Mouse (Mus musculus): ENCODE results near the gene Aldh3b2. TPM values are rescaled to one million over a fixed set of nuclear protein-coding genes. Genes with fewer than 3 reads are reported as not detected.

The Aldh3b2 gene
- polyA plus RNA-seq, 1 experiment = 2.6 TPM

DNA sequence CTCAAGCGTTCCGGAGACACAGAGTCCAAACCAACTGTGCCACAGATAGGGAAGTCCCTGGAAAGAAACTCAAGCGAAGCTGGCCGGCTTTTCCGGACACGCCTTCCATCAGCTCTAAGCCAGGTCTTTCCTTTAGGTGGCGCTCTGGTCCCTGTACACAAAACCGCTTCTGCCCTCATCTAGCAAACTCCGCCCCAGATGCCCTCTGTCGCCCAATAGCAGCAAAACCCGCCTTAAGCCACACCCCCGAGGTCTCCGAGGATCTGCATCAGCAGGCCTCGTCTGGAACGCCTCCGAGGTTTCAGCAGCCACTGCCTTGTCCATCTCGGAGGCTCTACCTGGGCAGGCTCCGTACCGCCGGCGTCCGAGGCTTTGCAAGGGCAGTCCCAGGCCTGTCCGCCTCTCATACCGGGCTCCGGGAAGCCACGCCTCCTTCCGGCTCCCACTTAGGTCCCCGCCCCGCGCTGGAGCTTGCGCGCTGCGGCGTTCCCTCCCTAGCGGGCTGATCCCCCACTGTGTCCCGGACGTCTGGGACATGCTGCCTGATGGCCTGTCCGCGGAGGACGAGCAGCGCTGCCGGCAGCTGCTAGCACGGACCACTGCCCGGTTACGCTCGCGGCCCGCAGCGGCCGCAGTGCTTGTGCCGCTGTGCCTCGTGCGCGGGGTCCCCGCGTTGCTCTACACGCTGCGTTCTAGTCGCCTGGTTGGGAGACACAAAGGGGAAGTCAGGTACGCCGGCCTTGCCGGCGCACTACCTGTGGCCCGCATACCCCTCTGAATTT, 28.2 kb downstream of the Aldh3b2 start, which contains the start of the genes Nudt8 and Gm49405:
Gene Nudt8 (plus strand): TSS at position 462 of the 782 bp plus-strand sequence.
Gene Gm49405 (plus strand): TSS at position 508 of the 782 bp plus-strand sequence.
- H3K4me1 ChIP-seq (ENCODE audit: control insufficient read depth, insufficient read depth, low read length) = peaks cover 31% of the 10 kb centered on the region

DNA sequence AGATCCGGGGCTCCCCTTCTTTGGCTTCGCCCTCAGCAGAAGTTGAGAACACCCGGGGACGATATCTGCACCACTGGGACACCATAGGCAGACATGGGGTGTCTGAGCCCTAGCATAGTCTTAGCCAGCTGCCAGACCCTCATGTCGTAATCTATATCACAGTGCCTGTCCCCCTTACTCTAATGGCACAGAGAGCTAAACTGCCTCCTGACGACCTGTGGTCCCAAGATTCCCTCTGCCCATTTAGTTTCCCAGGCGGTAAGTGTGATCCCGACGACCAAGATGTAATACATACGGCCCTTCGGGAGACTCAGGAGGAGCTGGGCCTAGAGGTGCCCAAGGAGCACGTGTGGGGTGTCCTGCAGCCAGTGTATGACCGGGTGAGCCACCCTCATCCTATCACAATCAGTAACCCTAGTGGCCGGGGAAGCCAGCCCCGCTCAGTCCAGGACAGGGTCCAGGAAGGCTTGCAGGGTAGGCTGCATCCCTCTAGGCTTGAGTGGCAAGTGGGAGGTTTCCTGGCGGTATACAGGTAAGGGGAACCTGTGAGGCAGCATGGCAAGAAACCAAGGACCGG, 28.9 kb downstream of the Aldh3b2 start:
- TF ChIP-seq POLR2A (IDR thresholded peaks at IDR 0.05; ENCODE audit: low read depth, low read length) = no peak
- TF ChIP-seq CTCF (conservative IDR thresholded peaks at IDR 0.05; ENCODE audit: insufficient read depth, insufficient read length, low read depth, low read length) = no peak
- H3K27me3 ChIP-seq (replicated peaks; ENCODE audit: control insufficient read depth, insufficient read depth, low read length) = no peaks in the 10 kb centered on the region
- peaks cover 31% of the 10 kb centered on the region for H3K4me1 ChIP-seq (ENCODE audit: control insufficient read depth, insufficient read depth, low read length)
- 21% methylated on average over 17 of the region's 17 CpGs for WGBS
- DNase-seq = peak; percentile 15
- H3K4me3 ChIP-seq (ENCODE audit: insufficient read depth, low read depth, low read length) = peak overlapping the region; percentile 87
- H3K36me3 ChIP-seq (ENCODE audit: control insufficient read depth, insufficient read depth, low read length) = no peaks in the 10 kb centered on the region
- peak overlapping the region; percentile 90 for H3K27ac ChIP-seq (ENCODE audit: insufficient read depth, low read depth, low read length)

More for the DNA sequence above, 28.2 kb downstream of the Aldh3b2 start, which contains the start of the genes Nudt8 and Gm49405:
- WGBS = under 1% methylated on average over 64 of the region's 64 CpGs
- H3K36me3 ChIP-seq (ENCODE audit: control insufficient read depth, insufficient read depth, low read length) = no peaks in the 10 kb centered on the region
- no peaks in the 10 kb centered on the region for H3K27me3 ChIP-seq (replicated peaks; ENCODE audit: control insufficient read depth, insufficient read depth, low read length)
- TF ChIP-seq CTCF (conservative IDR thresholded peaks at IDR 0.05; ENCODE audit: insufficient read depth, insufficient read length, low read depth, low read length) (peak; percentile 82), POLR2A (IDR thresholded peaks at IDR 0.05; ENCODE audit: low read depth, low read length) (peak; percentile 84)
- H3K27ac ChIP-seq (ENCODE audit: insufficient read depth, low read depth, low read length) = peak within 1 kb of the TSS; percentile 90
- peak; percentile 99 for DNase-seq
- peak within 1 kb of the TSS; percentile 87 for H3K4me3 ChIP-seq (ENCODE audit: insufficient read depth, low read depth, low read length)

DNA sequence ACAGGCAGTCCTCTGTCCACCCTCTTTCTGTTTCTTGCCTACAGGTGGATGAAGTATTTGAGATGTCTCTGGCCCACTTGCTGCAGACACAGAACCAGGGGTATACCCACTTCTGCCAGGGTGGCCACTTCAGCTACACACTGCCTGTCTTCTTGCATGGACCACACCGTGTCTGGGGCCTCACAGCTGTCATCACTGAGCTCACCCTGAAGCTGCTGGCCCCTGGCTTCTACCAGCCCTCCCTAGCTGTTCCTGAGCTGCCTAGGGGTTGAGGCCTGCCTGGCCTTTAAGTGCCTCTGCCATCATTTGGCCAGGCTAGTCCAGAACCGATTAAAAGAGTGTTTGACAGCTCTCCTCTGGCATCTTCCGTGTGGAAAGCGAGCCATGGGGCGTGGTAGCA, 29.6 kb downstream of the Aldh3b2 start:
- Histone ChIP-seq H3K36me3 (ENCODE audit: control insufficient read depth, insufficient read depth, low read length) (no peaks in the 10 kb centered on the region), H3K4me1 (ENCODE audit: control insufficient read depth, insufficient read depth, low read length) (peaks cover 25% of the 10 kb centered on the region), H3K27me3 (replicated peaks; ENCODE audit: control insufficient read depth, insufficient read depth, low read length) (no peaks in the 10 kb centered on the region), H3K27ac (ENCODE audit: insufficient read depth, low read depth, low read length) (no peak overlapping the region), H3K4me3 (ENCODE audit: insufficient read depth, low read depth, low read length) (no peak overlapping the region)
- no peak for DNase-seq
- WGBS = 86% methylated on average over 5 of the region's 5 CpGs
- TF ChIP-seq CTCF (conservative IDR thresholded peaks at IDR 0.05; ENCODE audit: insufficient read depth, insufficient read length, low read depth, low read length) (no peak), POLR2A (IDR thresholded peaks at IDR 0.05; ENCODE audit: low read depth, low read length) (no peak)

DNA sequence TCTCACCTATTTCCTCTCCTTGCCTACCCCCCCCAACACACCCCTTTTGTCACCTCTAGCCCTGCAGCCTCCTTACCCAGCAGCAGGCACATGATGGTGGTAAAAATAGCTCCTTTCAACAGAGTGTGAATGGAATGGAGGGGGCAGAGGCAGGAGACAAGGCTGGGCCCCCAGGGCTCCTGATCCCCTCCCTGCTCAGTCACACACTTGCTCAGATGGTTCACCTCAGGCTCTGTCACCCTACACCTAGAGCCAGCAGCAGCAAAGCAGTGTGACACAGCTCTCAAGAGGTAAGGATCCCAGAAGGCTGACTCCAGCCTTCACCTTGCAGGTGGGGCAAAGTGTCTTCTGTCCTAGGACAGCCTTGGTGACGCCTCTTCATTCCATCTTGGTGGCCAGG, 31.0 kb downstream of the Aldh3b2 start, which contains the start of gene Doc2g:
Gene Doc2g (plus strand): TSS at position 202 of the 400 bp plus-strand sequence.
- Histone ChIP-seq H3K27me3 (replicated peaks; ENCODE audit: control insufficient read depth, insufficient read depth, low read length) (no peaks in the 10 kb centered on the region), H3K4me3 (ENCODE audit: insufficient read depth, low read depth, low read length) (no peak within 1 kb of the TSS), H3K36me3 (ENCODE audit: control insufficient read depth, insufficient read depth, low read length) (no peaks in the 10 kb centered on the region; the same call in 1 of the 2 replicates), H3K27ac (ENCODE audit: insufficient read depth, low read depth, low read length) (no peak within 1 kb of the TSS), H3K4me1 (ENCODE audit: control insufficient read depth, insufficient read depth, low read length) (peaks cover 18% of the 10 kb centered on the region)
- WGBS = 88% methylated on average over 1 of the region's 1 CpGs
- no peak for DNase-seq
- no peak for TF ChIP-seq POLR2A (IDR thresholded peaks at IDR 0.05; ENCODE audit: low read depth, low read length)
- no peak for TF ChIP-seq CTCF (conservative IDR thresholded peaks at IDR 0.05; ENCODE audit: insufficient read depth, insufficient read length, low read depth, low read length)

DNA sequence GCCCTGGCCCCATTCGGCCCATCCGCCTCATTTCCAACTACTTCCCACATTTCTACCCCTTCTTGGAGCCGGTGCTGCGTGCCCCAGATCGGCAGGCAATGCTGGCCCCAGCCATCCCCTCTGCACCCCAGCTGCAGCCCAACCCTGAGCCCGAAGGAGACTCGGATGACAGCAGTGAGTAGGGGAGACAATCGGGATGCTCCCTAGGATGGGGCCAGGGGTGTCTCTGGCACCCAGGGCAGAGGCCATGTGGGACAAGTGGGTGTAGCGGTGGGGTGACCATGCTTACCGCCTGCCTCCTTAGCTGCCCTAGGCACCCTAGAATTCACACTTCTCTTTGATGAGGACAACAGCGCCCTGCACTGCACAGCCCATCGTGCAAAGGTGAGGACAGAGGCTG, 31.5 kb downstream of the Aldh3b2 start:
- TF ChIP-seq POLR2A (IDR thresholded peaks at IDR 0.05; ENCODE audit: low read depth, low read length) (no peak), CTCF (conservative IDR thresholded peaks at IDR 0.05; ENCODE audit: insufficient read depth, insufficient read length, low read depth, low read length) (no peak)
- no peak overlapping the region for H3K27ac ChIP-seq (ENCODE audit: insufficient read depth, low read depth, low read length)
- no peak overlapping the region for H3K4me3 ChIP-seq (ENCODE audit: insufficient read depth, low read depth, low read length)
- H3K4me1 ChIP-seq (ENCODE audit: control insufficient read depth, insufficient read depth, low read length) = peaks cover 18% of the 10 kb centered on the region
- H3K27me3 ChIP-seq (replicated peaks; ENCODE audit: control insufficient read depth, insufficient read depth, low read length) = no peaks in the 10 kb centered on the region
- peaks cover 2% of the 10 kb centered on the region for H3K36me3 ChIP-seq (ENCODE audit: control insufficient read depth, insufficient read depth, low read length)
- 74% methylated on average over 12 of the region's 12 CpGs for WGBS
- DNase-seq = no peak

DNA sequence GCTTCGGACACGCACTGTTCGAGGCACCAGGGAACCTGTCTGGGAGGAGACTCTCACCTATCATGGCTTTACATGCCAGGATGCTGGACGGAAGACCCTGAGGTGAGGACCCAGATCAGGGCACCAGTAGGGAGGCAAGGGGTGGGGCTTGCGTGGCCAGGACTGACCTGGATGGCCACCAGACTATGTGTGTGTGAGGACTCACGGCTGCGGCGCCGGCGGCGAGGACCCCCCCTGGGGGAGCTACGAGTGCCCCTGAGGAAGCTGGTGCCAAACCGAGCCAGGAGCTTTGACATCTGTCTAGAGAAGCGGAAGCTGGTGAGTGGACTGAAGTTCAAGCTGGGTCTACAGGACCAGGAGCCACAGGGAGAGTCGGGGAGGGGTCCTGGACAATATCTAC, 32.2 kb downstream of the Aldh3b2 start:
- no peaks in the 10 kb centered on the region for H3K27me3 ChIP-seq (replicated peaks; ENCODE audit: control insufficient read depth, insufficient read depth, low read length)
- H3K4me3 ChIP-seq (ENCODE audit: insufficient read depth, low read depth, low read length) = no peak overlapping the region
- peaks cover 2% of the 10 kb centered on the region for H3K36me3 ChIP-seq (ENCODE audit: control insufficient read depth, insufficient read depth, low read length)
- H3K27ac ChIP-seq (ENCODE audit: insufficient read depth, low read depth, low read length) = no peak overlapping the region
- no peak for TF ChIP-seq POLR2A (IDR thresholded peaks at IDR 0.05; ENCODE audit: low read depth, low read length)
- TF ChIP-seq CTCF (conservative IDR thresholded peaks at IDR 0.05; ENCODE audit: insufficient read depth, insufficient read length, low read depth, low read length) = no peak
- DNase-seq = no peak
- 87% methylated on average over 15 of the region's 15 CpGs for WGBS
- H3K4me1 ChIP-seq (ENCODE audit: control insufficient read depth, insufficient read depth, low read length) = peaks cover 18% of the 10 kb centered on the region

DNA sequence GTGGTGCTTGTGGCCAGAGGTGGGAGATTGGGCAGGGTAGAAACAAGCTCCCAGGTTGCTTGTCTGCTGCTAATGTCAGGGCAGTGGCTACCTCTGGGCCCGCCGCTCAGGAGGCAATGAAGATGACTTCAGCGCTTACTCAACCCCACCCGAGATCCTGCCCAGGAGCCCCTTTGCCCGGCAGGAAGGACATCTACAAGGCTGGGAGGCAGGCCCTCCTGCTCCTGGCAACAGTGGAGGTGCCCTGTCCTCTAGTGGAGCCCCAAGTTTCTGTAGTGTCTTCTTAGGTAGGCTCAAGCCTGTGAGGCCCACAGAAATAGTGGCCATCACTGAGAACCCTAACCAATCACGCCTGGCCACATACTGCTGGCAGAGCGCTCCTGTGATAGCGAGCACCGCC, 33.0 kb downstream of the Aldh3b2 start:
- Histone ChIP-seq H3K27ac (ENCODE audit: insufficient read depth, low read depth, low read length) (no peak overlapping the region), H3K36me3 (ENCODE audit: control insufficient read depth, insufficient read depth, low read length) (peaks cover 2% of the 10 kb centered on the region), H3K27me3 (replicated peaks; ENCODE audit: control insufficient read depth, insufficient read depth, low read length) (no peaks in the 10 kb centered on the region), H3K4me1 (ENCODE audit: control insufficient read depth, insufficient read depth, low read length) (peaks cover 15% of the 10 kb centered on the region), H3K4me3 (ENCODE audit: insufficient read depth, low read depth, low read length) (no peak overlapping the region)
- 87% methylated on average over 9 of the region's 9 CpGs for WGBS
- no peak for DNase-seq
- TF ChIP-seq CTCF (conservative IDR thresholded peaks at IDR 0.05; ENCODE audit: insufficient read depth, insufficient read length, low read depth, low read length) = no peak
- TF ChIP-seq POLR2A (IDR thresholded peaks at IDR 0.05; ENCODE audit: low read depth, low read length) = no peak

All from kidney, adult 2 months (tissue).